Mouse (Mus musculus) naive thymus-derived CD4-positive, alpha-beta T cell, adult 2 months (primary cell): Measurements from ENCODE around the gene Gm10309.

Experiments used
- DNase-seq: peaks from one replicate; pipeline ENCODE4 v3.0.0-alpha.2; 2011; ENCODE audit warnings: low read depth

The Gm10309 gene

GRCm38 (mm10) chr17:86505183-86505631 is at the start of gene Gm10309:
Gene Gm10309 (minus strand): TSS chr17:86505232.
- DNase-seq: no peak

- DNase-seq: no peak
These were observed 47.0 kb upstream of the Gm10309 start for GRCm38 (mm10) chr17:86551995-86552394.

- no peak for DNase-seq
These were observed 46.5 kb upstream of the Gm10309 start for GRCm38 (mm10) chr17:86551561-86551960.

- DNase-seq: no peak
These were observed 44.1 kb upstream of the Gm10309 start for GRCm38 (mm10) chr17:86549128-86549527.

GRCm38 (mm10) chr17:86546529-86546928 is 41.5 kb upstream of the Gm10309 start:
- DNase-seq: no peak

- no peak for DNase-seq
These were observed 34.9 kb upstream of the Gm10309 start for GRCm38 (mm10) chr17:86539881-86540430.

GRCm38 (mm10) chr17:86535827-86536656 is 31.0 kb upstream of the Gm10309 start:
- peak; percentile 88 for DNase-seq

- DNase-seq: peak; percentile 14
These were observed 30.1 kb upstream of the Gm10309 start for GRCm38 (mm10) chr17:86535096-86535495.

GRCm38 (mm10) chr17:86533549-86533851 is 28.5 kb upstream of the Gm10309 start:
- no peak for DNase-seq

GRCm38 (mm10) chr17:86532783-86533548 is 27.9 kb upstream of the Gm10309 start:
- no peak for DNase-seq

- DNase-seq: no peak
These were observed 26.2 kb upstream of the Gm10309 start for GRCm38 (mm10) chr17:86531231-86531630.

- no peak for DNase-seq
These were observed 24.4 kb upstream of the Gm10309 start for GRCm38 (mm10) chr17:86529411-86529810.

GRCm38 (mm10) chr17:86529003-86529402 is 24.0 kb upstream of the Gm10309 start:
- DNase-seq: no peak

GRCm38 (mm10) chr17:86527298-86527697 is 22.3 kb upstream of the Gm10309 start:
- DNase-seq: no peak

GRCm38 (mm10) chr17:86526016-86526415 is 21.0 kb upstream of the Gm10309 start:
- no peak for DNase-seq

GRCm38 (mm10) chr17:86525075-86525474 is 20.0 kb upstream of the Gm10309 start:
- no peak for DNase-seq

GRCm38 (mm10) chr17:86523843-86524242 is 18.8 kb upstream of the Gm10309 start:
- no peak for DNase-seq

- DNase-seq: no peak
These were observed 18.3 kb upstream of the Gm10309 start for GRCm38 (mm10) chr17:86523374-86523773.

GRCm38 (mm10) chr17:86522649-86523048 is 17.6 kb upstream of the Gm10309 start:
- DNase-seq: no peak

- no peak for DNase-seq
These were observed 16.2 kb upstream of the Gm10309 start for GRCm38 (mm10) chr17:86521252-86521651.

GRCm38 (mm10) chr17:86518604-86519003 is 13.6 kb upstream of the Gm10309 start:
- no peak for DNase-seq

GRCm38 (mm10) chr17:86516630-86517029 is 11.6 kb upstream of the Gm10309 start:
- no peak for DNase-seq
